Mouse (Mus musculus) forebrain, embryonic 16.5 days (tissue): Measurements from ENCODE around the gene Fgfr2. TPM values are rescaled to one million over a fixed set of nuclear protein-coding genes. Genes with fewer than 3 reads are reported as not detected.

Experiments used
- ATAC-seq: fragments of 200-750 bp; cut with Nextera tagmentation; 2 replicates; pipeline ENCODE4 v1.8.0; 2017; ENCODE audit warnings: mild to moderate bottlenecking, moderate library complexity
- H3K27ac ChIP-seq: fragments of 300-500 bp; sonication (generic); 2 replicates; pipeline ENCODE4 v1.5.1; 2014; ENCODE audit warnings: low read length, control low read depth
- H3K27me3 ChIP-seq: fragments of 300-500 bp; sonication (generic); replicated peaks from 2 replicates; pipeline ENCODE4 v1.6.1; 2014; ENCODE audit warnings: low read length; ENCODE audit not compliant: control insufficient read depth, insufficient read depth
- H3K36me3 ChIP-seq: fragments of 300-500 bp; sonication (generic); 2 replicates; pipeline ENCODE4 v1.6.1; 2014; ENCODE audit not compliant: control insufficient read depth, insufficient read depth
- H3K4me1 ChIP-seq: fragments of 300-500 bp; sonication (generic); replicated peaks from 2 replicates; pipeline ENCODE4 v1.6.1; 2014; ENCODE audit warnings: low read length; ENCODE audit not compliant: control insufficient read depth, insufficient read depth
- H3K4me2 ChIP-seq: fragments of 300-500 bp; sonication (generic); 2 replicates; pipeline ENCODE4 v1.6.1; 2014; ENCODE audit warnings: mild to moderate bottlenecking, low read length, control low read depth
- H3K4me3 ChIP-seq: fragments of 300-500 bp; sonication (generic); replicated peaks from 2 replicates; pipeline ENCODE4 v1.5.1; 2014; ENCODE audit warnings: mild to moderate bottlenecking, low read length, control low read depth
- H3K9ac ChIP-seq: fragments of 300-500 bp; sonication (generic); replicated peaks from 2 replicates; pipeline ENCODE4 v1.6.1; 2014; ENCODE audit warnings: low read depth, low read length, control low read depth
- H3K9me3 ChIP-seq: fragments of 300-500 bp; sonication (generic); 2 replicates; pipeline ENCODE4 v1.6.1; 2016; ENCODE audit warnings: low read length; ENCODE audit not compliant: control insufficient read depth
- WGBS: fragments of 180-500 bp; shearing (Covaris S2); extraction: QIAGEN DNeasy Blood & Tissue Kit; methylation state at CpG from one replicate; pipeline ENCODE4 v1.1.7; 2014; 5-methylcytosine and 5-hydroxymethylcytosine counted together
- polyA plus RNA-seq: library from polyadenylated mRNA; unstranded; fragments of >200 nt; fragmentation: Nextera tagmentation; extraction: Ambion mirVana; gene quantifications from 2 replicates; pipeline ENCODE4 v1.2.1, GENCODE M21; 2015

Fgfr2 gene
- polyA plus RNA-seq, 1 experiment from 2014 or later = 39.2 TPM

GRCm38 (mm10) chr7:132145227-132145800, 977.8 kb downstream of the Fgfr2 start:
- H3K4me3 ChIP-seq = no peak overlapping the region
- no peak overlapping the region for H3K9ac ChIP-seq
- no peak overlapping the region for H3K27ac ChIP-seq
- no peak for ATAC-seq
- H3K36me3 ChIP-seq = no peaks in the 10 kb centered on the region
- WGBS = 58% methylated on average over 15 of the region's 15 CpGs
- no peaks in the 10 kb centered on the region; the same call in 1 of the 2 replicates for H3K4me1 ChIP-seq
- H3K27me3 ChIP-seq = no peaks in the 10 kb centered on the region
- H3K4me2 ChIP-seq = no peak overlapping the region
- no peaks in the 10 kb centered on the region for H3K9me3 ChIP-seq

GRCm38 (mm10) chr7:132128687-132129086, 994.5 kb downstream of the Fgfr2 start:
- no peak overlapping the region for H3K9ac ChIP-seq
- peaks cover 2% of the 10 kb centered on the region; the same call in 1 of the 2 replicates for H3K9me3 ChIP-seq
- 20% methylated on average over 6 of the region's 6 CpGs for WGBS
- H3K36me3 ChIP-seq = no peaks in the 10 kb centered on the region
- no peak overlapping the region for H3K4me3 ChIP-seq
- H3K27ac ChIP-seq = no peak overlapping the region
- no peak overlapping the region for H3K4me2 ChIP-seq
- peak; percentile 38; the same call in 1 of the 2 replicates for ATAC-seq
- H3K4me1 ChIP-seq = peaks cover 3% of the 10 kb centered on the region; the same call in 1 of the 2 replicates
- H3K27me3 ChIP-seq = no peaks in the 10 kb centered on the region

GRCm38 (mm10) chr7:132124948-132125347, 998.2 kb downstream of the Fgfr2 start:
- H3K4me3 ChIP-seq = no peak overlapping the region
- 68% methylated on average over 7 of the region's 7 CpGs for WGBS
- no peaks in the 10 kb centered on the region for H3K36me3 ChIP-seq
- H3K4me1 ChIP-seq = peaks cover 3% of the 10 kb centered on the region; the same call in 1 of the 2 replicates
- H3K27me3 ChIP-seq = no peaks in the 10 kb centered on the region
- ATAC-seq = no peak
- H3K27ac ChIP-seq = no peak overlapping the region
- no peaks in the 10 kb centered on the region for H3K9me3 ChIP-seq
- no peak overlapping the region for H3K4me2 ChIP-seq
- H3K9ac ChIP-seq = no peak overlapping the region

GRCm38 (mm10) chr7:132123211-132123610, 999.9 kb downstream of the Fgfr2 start:
- H3K4me2 ChIP-seq = no peak overlapping the region
- no peaks in the 10 kb centered on the region for H3K9me3 ChIP-seq
- no peak for ATAC-seq
- H3K36me3 ChIP-seq = no peaks in the 10 kb centered on the region
- H3K27ac ChIP-seq = no peak overlapping the region
- H3K9ac ChIP-seq = no peak overlapping the region
- H3K27me3 ChIP-seq = no peaks in the 10 kb centered on the region
- no peak overlapping the region for H3K4me3 ChIP-seq
- no peaks in the 10 kb centered on the region; the same call in 1 of the 2 replicates for H3K4me1 ChIP-seq
- 84% methylated on average over 7 of the region's 7 CpGs for WGBS

- H3K4me3 ChIP-seq = no peak overlapping the region
- WGBS = 85% methylated on average over 4 of the region's 4 CpGs
- no peak overlapping the region for H3K4me2 ChIP-seq
- ATAC-seq = no peak
- no peak overlapping the region for H3K9ac ChIP-seq
- H3K4me1 ChIP-seq = no peaks in the 10 kb centered on the region; the same call in 1 of the 2 replicates
- no peak overlapping the region for H3K27ac ChIP-seq
- no peaks in the 10 kb centered on the region for H3K27me3 ChIP-seq
- no peaks in the 10 kb centered on the region for H3K9me3 ChIP-seq
- no peaks in the 10 kb centered on the region for H3K36me3 ChIP-seq
Measured at GRCm38 (mm10) chr7:132119817-132120216, 1003.3 kb downstream of the Fgfr2 start.

- H3K9ac ChIP-seq = no peak overlapping the region
- H3K36me3 ChIP-seq = no peaks in the 10 kb centered on the region
- WGBS = 68% methylated on average over 5 of the region's 5 CpGs
- no peak overlapping the region for H3K4me2 ChIP-seq
- H3K4me3 ChIP-seq = no peak overlapping the region
- H3K27me3 ChIP-seq = no peaks in the 10 kb centered on the region
- H3K27ac ChIP-seq = no peak overlapping the region
- H3K9me3 ChIP-seq = no peaks in the 10 kb centered on the region
- ATAC-seq = no peak
- no peaks in the 10 kb centered on the region for H3K4me1 ChIP-seq
Measured at GRCm38 (mm10) chr7:132111770-132112169, 1011.4 kb downstream of the Fgfr2 start.

- H3K4me1 ChIP-seq = no peaks in the 10 kb centered on the region
- H3K9me3 ChIP-seq = no peaks in the 10 kb centered on the region
- H3K4me2 ChIP-seq = no peak overlapping the region
- no peak overlapping the region for H3K27ac ChIP-seq
- 28% methylated on average over 3 of the region's 3 CpGs for WGBS
- peak; percentile 55 for ATAC-seq
- no peak overlapping the region for H3K4me3 ChIP-seq
- H3K27me3 ChIP-seq = no peaks in the 10 kb centered on the region
- H3K36me3 ChIP-seq = no peaks in the 10 kb centered on the region
- H3K9ac ChIP-seq = no peak overlapping the region
Measured at GRCm38 (mm10) chr7:132110308-132110707, 1012.8 kb downstream of the Fgfr2 start.

- H3K27me3 ChIP-seq = no peaks in the 10 kb centered on the region
Measured at GRCm38 (mm10) chr7:132106891-132107290, 1016.3 kb downstream of the Fgfr2 start.

GRCm38 (mm10) chr7:132105326-132105725, 1017.8 kb downstream of the Fgfr2 start:
- Histone ChIP-seq H3K9ac (no peak overlapping the region), H3K36me3 (no peaks in the 10 kb centered on the region), H3K27ac (no peak overlapping the region), H3K9me3 (no peaks in the 10 kb centered on the region), H3K4me2 (no peak overlapping the region), H3K4me1 (no peaks in the 10 kb centered on the region), H3K27me3 (no peaks in the 10 kb centered on the region), H3K4me3 (no peak overlapping the region)
- ATAC-seq = no peak
- WGBS = 85% methylated on average over 4 of the region's 4 CpGs

More at GRCm38 (mm10) chr7:132106891-132107290, 1016.3 kb downstream of the Fgfr2 start:
- Histone ChIP-seq H3K4me2 (no peak overlapping the region), H3K4me1 (no peaks in the 10 kb centered on the region), H3K9me3 (no peaks in the 10 kb centered on the region), H3K4me3 (no peak overlapping the region), H3K9ac (no peak overlapping the region), H3K27ac (no peak overlapping the region), H3K36me3 (no peaks in the 10 kb centered on the region)
- 84% methylated on average over 4 of the region's 4 CpGs for WGBS
- ATAC-seq = no peak

GRCm38 (mm10) chr7:132098441-132098840, 1024.7 kb downstream of the Fgfr2 start:
- H3K4me3 ChIP-seq = no peak overlapping the region
- no peaks in the 10 kb centered on the region for H3K36me3 ChIP-seq
- H3K4me2 ChIP-seq = no peak overlapping the region
- no peak for ATAC-seq
- no peak overlapping the region for H3K9ac ChIP-seq
- no peaks in the 10 kb centered on the region for H3K4me1 ChIP-seq
- H3K9me3 ChIP-seq = no peaks in the 10 kb centered on the region
- H3K27me3 ChIP-seq = no peaks in the 10 kb centered on the region
- H3K27ac ChIP-seq = no peak overlapping the region
- WGBS = 88% methylated on average over 4 of the region's 4 CpGs
